Mouse (Mus musculus) erythroblast, embryonic 14.5 days (primary cell): ENCODE measurements around the gene Vmn1r40. TPM values are rescaled to one million over a fixed set of nuclear protein-coding genes. Genes with fewer than 3 reads are reported as not detected.

ENCODE experiments used
- H3K27me3 ChIP-seq: 2 replicates; pipeline ENCODE4 v1.6.1; 2012; ENCODE audit warnings: inconsistent platforms; ENCODE audit not compliant: control insufficient read depth
- H3K36me3 ChIP-seq: 2 replicates; pipeline ENCODE4 v1.6.1; 2012; ENCODE audit warnings: mild to moderate bottlenecking, inconsistent platforms; ENCODE audit not compliant: control insufficient read depth
- H3K4me1 ChIP-seq: 2 replicates; pipeline ENCODE4 v1.6.1; 2012; ENCODE audit warnings: inconsistent platforms; ENCODE audit not compliant: control insufficient read depth
- H3K4me3 ChIP-seq: replicated peaks from 2 replicates; pipeline ENCODE3; 2012; ENCODE audit warnings: moderate library complexity, mild to moderate bottlenecking, inconsistent platforms
- H3K9me3 ChIP-seq: 2 replicates; pipeline ENCODE4 v1.6.1; 2012; ENCODE audit warnings: low read length, inconsistent platforms, mixed read lengths; ENCODE audit not compliant: control insufficient read depth
- GATA1 ChIP-seq: IDR thresholded peaks from 2 replicates; pipeline ENCODE4 v1.6.1; 2012; ENCODE audit warnings: low read length, inconsistent platforms, mixed read lengths
- TAL1 ChIP-seq: IDR thresholded peaks from 3 replicates; pipeline ENCODE4 v1.6.1; 2012; ENCODE audit warnings: low read length, inconsistent platforms, mixed read lengths
- polyA plus RNA-seq: library from polyadenylated mRNA; stranded (reverse); fragments of >175 nt; gene quantifications from 2 replicates; pipeline ENCODE4 v1.2.3, GENCODE M21; 2012

The Vmn1r40 gene
- polyA plus RNA-seq, 1 experiment = not detected

GRCm38 (mm10) chr6:89671431-89671830 lies 35.9 kb upstream of the Vmn1r40 start:
- Histone ChIP-seq H3K36me3 (no peaks in the 10 kb centered on the region; the same call in 1 of the 2 replicates), H3K4me1 (no peaks in the 10 kb centered on the region), H3K4me3 (no peak overlapping the region), H3K9me3 (no peaks in the 10 kb centered on the region), H3K27me3 (no peaks in the 10 kb centered on the region)
- TF ChIP-seq TAL1 = no peak
- no peak for TF ChIP-seq GATA1

DNA sequence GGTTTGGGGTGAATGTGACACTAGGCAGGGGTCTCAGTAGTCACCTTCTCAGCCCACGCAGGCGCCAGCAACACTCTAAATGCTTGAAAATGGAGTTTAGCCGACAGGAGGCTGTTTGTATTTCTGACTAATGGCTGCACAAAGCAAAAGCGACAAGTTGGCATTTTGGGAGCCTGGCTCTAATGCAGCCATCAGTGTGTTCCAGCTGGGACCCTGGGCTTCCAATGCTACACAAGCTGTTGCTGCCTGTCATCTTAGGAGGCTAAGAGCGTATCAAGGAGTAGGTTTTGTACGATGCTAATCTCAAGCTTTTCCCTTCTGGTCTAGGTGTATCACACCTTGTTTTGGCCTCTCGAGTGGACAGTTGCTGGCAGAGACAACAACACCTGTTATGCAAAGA lies 34.7 kb upstream of the Vmn1r40 start:
- no peak for TF ChIP-seq GATA1
- TF ChIP-seq TAL1 = no peak
- H3K4me3 ChIP-seq = no peak overlapping the region
- H3K9me3 ChIP-seq = no peaks in the 10 kb centered on the region
- no peaks in the 10 kb centered on the region; the same call in 1 of the 2 replicates for H3K36me3 ChIP-seq
- H3K27me3 ChIP-seq = no peaks in the 10 kb centered on the region
- H3K4me1 ChIP-seq = no peaks in the 10 kb centered on the region

DNA sequence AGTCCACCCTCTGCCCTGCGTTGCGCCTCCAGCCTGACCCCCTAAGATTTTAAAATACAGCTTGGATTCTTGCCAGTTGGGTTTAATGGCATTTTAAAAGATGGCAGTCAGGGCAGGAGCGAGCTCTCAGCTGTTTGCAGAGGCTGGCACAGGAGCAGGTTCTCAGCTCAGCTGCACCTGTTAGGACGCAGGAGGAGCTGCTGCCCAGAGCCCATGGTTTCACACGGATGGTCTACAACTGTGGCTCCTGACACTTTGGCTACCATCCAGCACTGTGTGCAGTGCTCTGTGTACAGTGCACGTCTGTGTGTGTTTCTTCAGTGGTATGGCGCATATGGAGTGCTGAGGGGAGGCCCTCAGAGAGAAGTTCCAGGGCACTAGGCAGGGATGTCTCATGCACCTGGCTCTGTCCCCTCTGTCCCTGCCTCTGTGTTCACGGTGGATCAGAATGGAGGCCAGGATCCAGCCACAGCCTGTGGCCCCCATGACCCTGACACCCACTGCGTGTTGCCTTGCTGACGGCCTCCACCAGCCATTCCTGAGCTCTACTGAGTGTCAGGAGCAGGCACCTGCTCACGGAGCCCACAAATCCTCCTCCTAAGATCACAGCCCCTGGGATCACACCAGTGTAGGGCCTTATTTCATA lies 34.1 kb upstream of the Vmn1r40 start:
- Histone ChIP-seq H3K27me3 (no peaks in the 10 kb centered on the region), H3K36me3 (no peaks in the 10 kb centered on the region; the same call in 1 of the 2 replicates), H3K4me3 (no peak overlapping the region), H3K4me1 (no peaks in the 10 kb centered on the region), H3K9me3 (no peaks in the 10 kb centered on the region)
- no peak for TF ChIP-seq GATA1
- no peak for TF ChIP-seq TAL1

DNA sequence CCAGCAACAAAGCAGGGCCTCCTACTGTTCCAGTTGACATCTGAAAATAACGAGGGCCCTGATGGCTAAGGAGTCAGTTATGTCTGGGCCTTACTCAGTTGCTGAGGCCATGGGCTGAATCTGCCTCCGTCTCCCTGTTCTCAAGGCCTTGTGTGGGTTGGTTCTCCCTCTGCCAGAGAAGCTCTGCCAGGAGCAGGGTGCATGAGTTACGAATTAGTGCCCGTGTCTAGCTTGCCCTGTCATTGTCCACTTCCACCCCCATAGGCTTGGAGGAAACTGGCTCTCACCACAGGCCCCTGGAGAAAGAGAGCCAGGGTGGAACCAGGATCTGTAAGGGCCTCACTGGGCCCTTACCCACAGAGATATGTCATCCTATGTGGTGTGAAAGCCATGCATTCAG lies 28.8 kb upstream of the Vmn1r40 start:
- H3K4me3 ChIP-seq = no peak overlapping the region
- no peaks in the 10 kb centered on the region; the same call in 1 of the 2 replicates for H3K36me3 ChIP-seq
- TF ChIP-seq TAL1 = no peak
- TF ChIP-seq GATA1 = no peak
- H3K4me1 ChIP-seq = no peaks in the 10 kb centered on the region
- no peaks in the 10 kb centered on the region for H3K27me3 ChIP-seq
- H3K9me3 ChIP-seq = no peaks in the 10 kb centered on the region

GRCm38 (mm10) chr6:89679291-89679835 lies 28.0 kb upstream of the Vmn1r40 start:
- Histone ChIP-seq H3K9me3 (no peaks in the 10 kb centered on the region), H3K4me3 (no peak overlapping the region), H3K4me1 (no peaks in the 10 kb centered on the region), H3K27me3 (no peaks in the 10 kb centered on the region), H3K36me3 (no peaks in the 10 kb centered on the region)
- TF ChIP-seq TAL1 (no peak), GATA1 (no peak)

GRCm38 (mm10) chr6:89680155-89680554 lies 27.2 kb upstream of the Vmn1r40 start:
- TF ChIP-seq TAL1 (no peak), GATA1 (no peak)
- H3K9me3 ChIP-seq = no peaks in the 10 kb centered on the region
- H3K36me3 ChIP-seq = no peaks in the 10 kb centered on the region
- no peaks in the 10 kb centered on the region for H3K4me1 ChIP-seq
- H3K4me3 ChIP-seq = no peak overlapping the region
- no peaks in the 10 kb centered on the region for H3K27me3 ChIP-seq

GRCm38 (mm10) chr6:89684231-89684630 lies 23.1 kb upstream of the Vmn1r40 start:
- TF ChIP-seq TAL1 (no peak), GATA1 (no peak)
- Histone ChIP-seq H3K9me3 (no peaks in the 10 kb centered on the region), H3K4me3 (no peak overlapping the region), H3K27me3 (no peaks in the 10 kb centered on the region), H3K36me3 (no peaks in the 10 kb centered on the region), H3K4me1 (no peaks in the 10 kb centered on the region)

GRCm38 (mm10) chr6:89687100-89687499 lies 20.2 kb upstream of the Vmn1r40 start:
- H3K9me3 ChIP-seq = no peaks in the 10 kb centered on the region
- no peaks in the 10 kb centered on the region for H3K4me1 ChIP-seq
- H3K4me3 ChIP-seq = no peak overlapping the region
- TF ChIP-seq GATA1 (no peak), TAL1 (no peak)
- H3K27me3 ChIP-seq = no peaks in the 10 kb centered on the region
- H3K36me3 ChIP-seq = no peaks in the 10 kb centered on the region

- TF ChIP-seq GATA1 (no peak), TAL1 (no peak)
- H3K27me3 ChIP-seq = no peaks in the 10 kb centered on the region
- H3K9me3 ChIP-seq = peaks cover 4% of the 10 kb centered on the region
- no peaks in the 10 kb centered on the region for H3K4me1 ChIP-seq
- H3K4me3 ChIP-seq = no peak overlapping the region
- no peaks in the 10 kb centered on the region for H3K36me3 ChIP-seq
These were observed 716 bp upstream of the Vmn1r40 start for GRCm38 (mm10) chr6:89706624-89707023.

DNA sequence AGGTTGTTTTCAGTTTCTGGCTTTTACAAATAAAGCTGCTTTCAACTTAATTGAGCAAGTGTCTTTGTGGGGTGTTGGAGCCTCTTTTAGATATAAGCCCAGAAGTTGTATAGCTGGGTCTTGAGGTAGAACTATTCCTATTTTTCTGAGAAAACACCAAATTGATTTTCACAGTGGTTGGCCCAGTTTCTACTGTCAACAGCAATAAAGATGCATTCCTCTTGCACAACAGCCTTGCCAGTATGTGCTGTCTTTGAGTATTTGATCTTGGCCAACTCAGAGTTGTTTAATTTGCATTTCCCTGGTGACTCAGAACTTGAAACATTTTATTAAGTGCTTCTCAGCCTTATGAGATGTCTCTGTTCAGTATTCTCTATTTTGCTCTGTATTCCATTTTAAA lies 10.7 kb downstream of the Vmn1r40 start:
- Histone ChIP-seq H3K4me3 (no peak overlapping the region), H3K27me3 (no peaks in the 10 kb centered on the region), H3K9me3 (no peaks in the 10 kb centered on the region), H3K4me1 (no peaks in the 10 kb centered on the region), H3K36me3 (no peaks in the 10 kb centered on the region)
- TF ChIP-seq GATA1 = no peak
